Mouse (Mus musculus): ENCODE measurements around the gene Hnrnpl. TPM values are rescaled to one million over a fixed set of nuclear protein-coding genes. Genes with fewer than 3 reads are reported as not detected.

Gene Hnrnpl
- polyA plus RNA-seq, 1 experiment from 2014 or later, result 297 TPM

DNA sequence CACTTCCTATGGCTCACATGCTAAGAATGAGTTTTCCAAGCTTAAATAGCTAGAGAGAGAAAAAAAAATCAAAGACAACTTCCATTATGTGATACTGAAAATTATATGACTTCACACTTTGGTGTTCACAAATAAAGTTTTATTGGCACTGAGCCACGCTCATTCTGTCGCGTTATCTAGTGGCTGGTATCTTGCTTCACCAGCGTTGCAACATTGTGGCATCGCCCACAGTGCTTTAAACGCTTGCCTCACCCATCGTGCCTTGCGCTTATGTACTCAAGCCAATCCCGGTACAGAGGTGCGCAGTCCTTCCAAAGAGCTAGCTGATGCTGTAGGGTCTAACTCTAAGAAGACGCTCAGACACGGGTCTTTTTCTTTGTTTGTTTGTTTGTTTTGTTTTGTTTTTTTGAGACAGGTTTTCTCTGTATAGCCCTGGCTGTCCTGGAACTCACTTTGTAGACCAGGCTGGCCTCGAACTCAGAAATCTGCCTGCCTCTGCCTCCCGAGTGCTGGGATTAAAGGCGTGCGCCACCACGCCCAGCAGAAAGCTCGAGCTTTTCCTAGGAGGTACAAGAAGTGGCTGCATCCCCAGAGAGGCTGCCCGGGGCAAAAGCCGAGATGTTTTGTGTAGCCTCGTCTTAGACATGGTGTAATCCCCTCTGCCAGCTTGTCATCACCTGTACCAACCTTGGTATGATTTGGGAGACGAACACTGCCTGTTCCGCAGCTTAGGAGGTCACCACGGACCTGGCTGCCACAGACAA is 62.7 kb downstream of the Hnrnpl start:
- Histone ChIP-seq H3K9ac (no peak overlapping the region), H3K4me1 (0 out of 2 replicates have a peak, but pooled peaks cover 2% of the 10 kb centered on the region), H3K27me3 (no peaks in the 10 kb centered on the region), H3K27ac (no peak overlapping the region), H3K36me3 (no peaks in the 10 kb centered on the region), H3K9me3 (replicated peaks) (no peaks in the 10 kb centered on the region), H3K4me3 (no peak overlapping the region), H3K4me2 (replicated peaks) (no peak overlapping the region)
- WGBS, result 91% methylated on average over 24 of the region's 24 CpGs
- no peak for ATAC-seq (ENCODE audit: low FRiP score)

Other genes with a start within 250 kb of the Hnrnpl start
- gene Samd4b, start 210.4 kb upstream of the Hnrnpl start, polyA plus RNA-seq (2016; fragmentation: Nextera tagmentation; extraction: Ambion mirVana), result 35.6 and 38.6 TPM in 2 replicates
- gene Pak4, start 210.4 kb upstream of the Hnrnpl start, polyA plus RNA-seq (2016; fragmentation: Nextera tagmentation; extraction: Ambion mirVana), result 31.8 and 34.3 TPM in 2 replicates
- 0.12 TPM in 1 of 2 replicates, not detected in the other for gene Acp7, start 177.2 kb upstream of the Hnrnpl start, polyA plus RNA-seq (2016; fragmentation: Nextera tagmentation; extraction: Ambion mirVana)
- 7.0 and 8.9 TPM in 2 replicates for gene Fbxo27, start 115.7 kb upstream of the Hnrnpl start, polyA plus RNA-seq (2016; fragmentation: Nextera tagmentation; extraction: Ambion mirVana)
- 8.5 and 11.1 TPM in 2 replicates for gene Fbxo17, start 91.7 kb upstream of the Hnrnpl start, polyA plus RNA-seq (2016; fragmentation: Nextera tagmentation; extraction: Ambion mirVana)
- 107 and 116 TPM in 2 replicates for gene Mrps12, start 66.7 kb upstream of the Hnrnpl start, polyA plus RNA-seq (2016; fragmentation: Nextera tagmentation; extraction: Ambion mirVana)
- gene Sars2, start 66.5 kb upstream of the Hnrnpl start, polyA plus RNA-seq (2016; fragmentation: Nextera tagmentation; extraction: Ambion mirVana), result 25.7 and 28.0 TPM in 2 replicates
- gene Ccer2, start 52.4 kb upstream of the Hnrnpl start, polyA plus RNA-seq (2016; fragmentation: Nextera tagmentation; extraction: Ambion mirVana), result 3.2 and 4.0 TPM in 2 replicates
- 90.1 and 90.4 TPM in 2 replicates for gene Sirt2, start 41.8 kb upstream of the Hnrnpl start, polyA plus RNA-seq (2016; fragmentation: Nextera tagmentation; extraction: Ambion mirVana)
- 39.8 and 43.0 TPM in 2 replicates for gene Nfkbib, start 41.0 kb upstream of the Hnrnpl start, polyA plus RNA-seq (2016; fragmentation: Nextera tagmentation; extraction: Ambion mirVana)
- 2.2 and 2.7 TPM in 2 replicates for gene Rinl, start 19.6 kb upstream of the Hnrnpl start, polyA plus RNA-seq (2016; fragmentation: Nextera tagmentation; extraction: Ambion mirVana)
- gene Ech1, start 16.7 kb downstream of the Hnrnpl start, polyA plus RNA-seq (2016; fragmentation: Nextera tagmentation; extraction: Ambion mirVana), result 84.7 and 87.8 TPM in 2 replicates
- 5.0 and 5.1 TPM in 2 replicates for gene Lgals4, start 25.3 kb downstream of the Hnrnpl start, polyA plus RNA-seq (2016; fragmentation: Nextera tagmentation; extraction: Ambion mirVana)
- gene Lgals7, start 55.3 kb downstream of the Hnrnpl start, polyA plus RNA-seq (2016; fragmentation: Nextera tagmentation; extraction: Ambion mirVana), result 3.1 and 3.5 TPM in 2 replicates
- gene Capn12, start 72.9 kb downstream of the Hnrnpl start, polyA plus RNA-seq (2016; fragmentation: Nextera tagmentation; extraction: Ambion mirVana), result 0.34 and 0.78 TPM in 2 replicates
- gene Actn4, start 153.8 kb downstream of the Hnrnpl start, polyA plus RNA-seq (2016; fragmentation: Nextera tagmentation; extraction: Ambion mirVana), result 194 and 200 TPM in 2 replicates
- gene Eif3k, start 173.3 kb downstream of the Hnrnpl start, polyA plus RNA-seq (2016; fragmentation: Nextera tagmentation; extraction: Ambion mirVana), result 298 and 331 TPM in 2 replicates
- 4.9 and 5.4 TPM in 2 replicates for gene Map4k1, start 173.5 kb downstream of the Hnrnpl start, polyA plus RNA-seq (2016; fragmentation: Nextera tagmentation; extraction: Ambion mirVana)

All from hindbrain, embryonic 12.5 days (tissue).